Mouse (Mus musculus) gastrocnemius, adult 18-20 months (tissue): ENCODE measurements around the gene Tpgs1. TPM values are rescaled to one million over a fixed set of nuclear protein-coding genes. Genes with fewer than 3 reads are reported as not detected.

Source experiments
- DNase-seq: peaks from one replicate; pipeline ENCODE4 v3.0.0; 2021; ENCODE audit warnings: low spot score
- total RNA-seq, 2 experiments: library from RNA; stranded (reverse); gene quantifications; 2 replicates each; pipeline ENCODE4 v1.2.3; 2021

Tpgs1 gene
- total RNA-seq, 2 experiments from 2014 or later: 19.1 to 19.7 TPM

DNA sequence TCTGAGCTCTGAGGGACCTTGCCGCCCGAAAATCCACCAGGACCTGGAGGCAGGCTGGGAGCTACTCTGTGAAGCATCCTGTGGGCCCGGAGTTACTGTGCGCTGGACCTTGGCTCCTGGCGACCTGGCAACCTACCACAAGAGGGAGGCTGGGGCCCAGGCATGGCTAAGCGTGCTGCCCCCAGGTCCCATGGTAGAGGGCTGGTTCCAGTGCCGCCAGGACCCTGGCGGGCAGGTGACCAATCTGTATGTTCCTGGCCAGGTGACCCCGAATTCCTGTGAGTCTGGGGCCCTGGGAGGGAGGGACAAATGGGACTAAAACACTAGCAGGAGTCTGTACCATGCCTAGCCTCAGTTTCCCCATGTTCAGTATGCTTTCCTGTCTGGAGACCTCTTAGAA is 2.7 kb upstream of the Tpgs1 start:
- no peak for DNase-seq

DNA sequence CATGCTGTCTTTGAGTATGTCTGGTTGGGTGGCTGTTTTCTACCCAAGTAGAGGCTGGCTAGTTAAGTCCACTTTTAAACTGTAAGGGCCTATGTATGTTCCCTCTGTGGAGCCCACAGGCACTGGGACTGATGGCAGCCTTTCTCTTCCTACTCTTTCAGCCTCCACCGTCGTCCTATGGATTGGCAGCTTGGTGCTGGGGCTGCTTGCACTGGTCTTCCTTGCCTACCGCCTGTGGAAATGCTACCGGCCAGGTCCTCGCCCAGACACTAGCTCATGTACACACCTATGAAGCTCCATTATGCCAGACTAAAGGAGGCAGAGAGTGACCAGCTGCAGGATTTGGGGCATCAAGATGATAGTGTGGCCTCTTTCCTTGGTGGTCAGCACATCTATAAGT is 1.1 kb upstream of the Tpgs1 start:
- no peak for DNase-seq

DNA sequence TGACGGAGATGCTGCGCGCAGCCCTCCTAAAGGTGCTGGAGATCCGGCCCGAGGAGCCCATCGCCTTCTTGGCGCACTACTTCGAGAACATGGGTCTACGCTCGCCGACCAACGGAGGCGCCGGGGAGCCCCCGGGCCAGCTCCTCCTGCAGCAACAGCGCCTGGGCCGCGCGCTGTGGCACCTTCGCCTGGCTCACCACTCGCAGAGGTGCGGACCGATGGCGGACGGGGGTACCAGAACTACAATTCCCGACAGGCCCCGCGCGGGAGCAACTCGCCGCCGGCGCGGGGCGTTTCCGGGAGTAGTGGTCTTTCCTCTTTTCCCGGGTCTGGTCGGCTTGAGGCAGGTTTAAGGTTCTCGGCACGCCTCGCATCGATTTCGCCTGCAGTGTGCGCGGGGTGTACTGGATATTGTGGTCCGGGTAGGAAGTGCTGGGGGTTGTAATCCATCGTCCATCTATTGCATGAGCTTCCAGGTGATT is 448 bp downstream of the Tpgs1 start:
- peak; percentile 71 for DNase-seq

DNA sequence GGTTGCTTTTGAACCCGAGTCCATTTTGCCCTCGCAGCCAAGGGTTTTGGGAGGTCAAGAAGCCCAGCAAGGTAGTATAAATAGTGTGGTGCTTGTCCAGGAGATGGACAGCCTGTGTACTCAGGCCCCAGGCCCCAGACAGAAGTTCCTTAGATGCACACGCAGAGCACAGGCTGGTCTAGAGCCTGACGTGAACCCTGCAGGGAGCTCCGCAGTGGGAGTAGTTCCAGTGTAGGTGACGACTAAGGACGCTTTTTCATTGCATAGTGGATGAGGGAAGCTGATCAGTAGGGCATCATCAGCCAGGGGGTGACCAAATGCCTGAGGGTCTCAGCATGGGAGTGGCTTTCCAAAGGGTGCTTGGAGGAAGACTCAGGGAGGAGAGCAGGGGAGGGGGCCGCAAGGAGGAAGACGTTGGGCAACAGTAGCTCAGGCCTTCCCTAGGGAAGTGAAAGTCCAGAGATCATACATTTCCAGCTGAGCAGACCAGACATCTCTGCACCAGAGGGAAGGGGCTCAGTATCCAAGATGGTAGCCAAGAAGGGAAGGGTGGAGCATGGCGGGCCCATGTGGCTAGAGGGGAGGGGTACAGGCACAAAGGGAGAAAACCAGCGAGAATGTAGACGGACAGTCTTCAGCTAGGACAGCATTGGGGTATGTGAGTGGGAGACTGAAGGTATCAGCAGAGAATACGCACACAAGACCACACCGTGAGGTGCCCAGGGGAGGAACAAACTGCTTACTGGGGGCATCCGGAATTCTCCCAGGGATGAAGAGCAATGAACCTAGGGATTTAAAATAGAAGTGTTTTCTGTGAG is 1.1 kb downstream of the Tpgs1 start:
- no peak for DNase-seq

- DNase-seq: no peak
Observed at GRCm38 (mm10) chr10:79671396-79672087, 2.4 kb downstream of the Tpgs1 start.

DNA sequence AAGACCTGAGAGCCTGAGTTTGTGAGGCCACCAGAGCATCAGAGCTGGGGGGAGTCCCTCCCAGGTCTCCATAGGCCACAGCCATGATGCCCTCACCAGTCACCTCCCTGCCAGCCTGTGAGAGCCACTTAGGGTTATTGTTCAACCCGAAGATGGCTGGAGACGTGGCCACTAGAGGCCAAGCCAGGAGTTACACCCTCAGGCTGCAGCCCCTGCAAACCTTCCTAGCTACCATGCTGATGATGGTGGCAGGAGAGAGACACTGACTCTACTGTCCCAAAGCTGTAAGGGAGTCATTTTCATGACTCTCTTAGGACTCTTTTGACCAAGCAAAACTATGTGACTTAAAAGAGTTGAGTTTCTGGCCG is 2.9 kb downstream of the Tpgs1 start:
- no peak for DNase-seq

GRCm38 (mm10) chr10:79673054-79673453 is 3.9 kb downstream of the Tpgs1 start:
- DNase-seq: no peak

- DNase-seq: no peak
Observed at GRCm38 (mm10) chr10:79675346-79676035, 6.3 kb downstream of the Tpgs1 start.

GRCm38 (mm10) chr10:79680606-79681495 is 11.7 kb downstream of the Tpgs1 start:
- DNase-seq: no peak

DNA sequence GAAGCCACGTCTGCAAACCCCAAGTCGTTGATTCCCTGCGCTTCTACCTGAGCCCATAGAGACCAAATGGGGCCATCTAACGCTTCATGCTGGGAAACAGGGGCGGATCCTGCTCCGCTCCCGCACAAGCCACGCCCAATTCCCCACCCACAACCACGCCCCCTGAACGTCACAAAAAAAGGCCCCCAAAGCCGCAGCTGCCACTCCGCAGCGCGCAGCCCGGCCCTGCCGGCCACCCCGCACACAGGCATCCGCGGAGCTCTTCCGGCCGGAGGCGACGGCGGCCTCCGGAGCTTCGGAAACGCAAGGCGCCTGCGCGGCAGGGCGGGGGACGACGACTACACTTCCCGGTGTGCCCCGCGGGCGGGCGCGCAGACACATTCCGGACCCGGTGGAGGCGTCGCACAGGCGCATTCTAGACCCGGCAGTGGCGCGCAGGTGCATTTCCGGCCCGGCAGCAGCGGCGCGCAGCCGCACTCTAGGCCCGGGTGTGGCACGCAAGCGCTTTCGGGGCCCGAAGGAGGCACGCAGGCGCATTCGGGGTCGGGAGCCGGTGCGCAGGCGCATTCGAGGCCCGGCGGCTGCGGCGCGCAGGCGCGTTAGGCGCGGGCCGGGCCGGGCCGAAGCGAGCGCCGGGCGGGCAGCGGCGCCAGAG is 12.5 kb downstream of the Tpgs1 start, which contains the start of gene Cdc34:
TSS of gene Cdc34 (plus strand) at position 605 of the 655 bp plus-strand sequence.
- DNase-seq: peak; percentile 99

- peak; percentile 37 for DNase-seq
Observed at GRCm38 (mm10) chr10:79682551-79682915, 13.4 kb downstream of the Tpgs1 start.

GRCm38 (mm10) chr10:79682916-79683582 is 13.9 kb downstream of the Tpgs1 start:
- DNase-seq: peak; percentile 81

DNA sequence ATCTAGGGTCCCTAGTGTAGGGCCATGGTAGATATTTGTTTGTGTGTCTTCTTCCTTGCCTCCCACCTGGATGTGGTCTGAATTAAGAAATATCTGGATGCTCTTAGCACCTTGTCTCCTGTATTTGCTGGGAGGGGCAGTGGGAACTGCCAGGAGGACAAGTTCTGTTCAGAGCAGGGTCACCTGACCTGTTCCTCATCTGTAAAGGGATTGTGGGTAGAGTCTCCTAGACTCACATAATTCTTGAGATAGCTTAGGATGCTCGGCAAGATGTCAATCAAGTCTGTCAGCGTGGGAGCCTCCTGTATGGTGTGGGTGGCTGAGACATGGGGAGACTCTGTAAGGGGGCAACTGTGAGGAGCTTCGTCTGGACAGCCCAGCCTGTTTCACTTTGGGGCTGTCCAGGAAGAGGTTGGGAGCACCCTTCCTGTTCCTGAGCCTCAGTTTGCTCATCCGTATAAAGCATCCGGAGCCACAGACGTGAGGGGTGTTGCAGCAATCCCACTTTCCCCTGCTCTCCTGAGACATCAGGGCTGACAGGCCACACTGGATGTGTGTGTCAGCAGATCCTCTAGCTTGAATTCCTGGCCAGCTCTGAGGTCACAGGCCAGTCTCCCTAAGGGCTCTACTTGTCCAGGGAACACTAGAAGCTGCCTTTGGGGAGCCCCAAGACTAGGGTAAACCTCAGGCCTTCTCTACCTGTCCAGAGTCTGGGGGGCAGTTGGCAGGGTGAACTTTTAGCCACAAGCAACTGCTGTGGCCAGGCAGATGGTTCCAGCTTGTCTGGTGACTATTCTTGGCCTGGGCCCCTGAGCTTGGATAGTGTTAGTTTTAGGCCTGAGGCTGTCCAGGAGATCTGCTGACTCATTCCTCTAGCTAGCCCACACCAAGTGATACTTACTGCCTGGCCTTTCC is 14.8 kb downstream of the Tpgs1 start:
- DNase-seq: peak; percentile 86

DNA sequence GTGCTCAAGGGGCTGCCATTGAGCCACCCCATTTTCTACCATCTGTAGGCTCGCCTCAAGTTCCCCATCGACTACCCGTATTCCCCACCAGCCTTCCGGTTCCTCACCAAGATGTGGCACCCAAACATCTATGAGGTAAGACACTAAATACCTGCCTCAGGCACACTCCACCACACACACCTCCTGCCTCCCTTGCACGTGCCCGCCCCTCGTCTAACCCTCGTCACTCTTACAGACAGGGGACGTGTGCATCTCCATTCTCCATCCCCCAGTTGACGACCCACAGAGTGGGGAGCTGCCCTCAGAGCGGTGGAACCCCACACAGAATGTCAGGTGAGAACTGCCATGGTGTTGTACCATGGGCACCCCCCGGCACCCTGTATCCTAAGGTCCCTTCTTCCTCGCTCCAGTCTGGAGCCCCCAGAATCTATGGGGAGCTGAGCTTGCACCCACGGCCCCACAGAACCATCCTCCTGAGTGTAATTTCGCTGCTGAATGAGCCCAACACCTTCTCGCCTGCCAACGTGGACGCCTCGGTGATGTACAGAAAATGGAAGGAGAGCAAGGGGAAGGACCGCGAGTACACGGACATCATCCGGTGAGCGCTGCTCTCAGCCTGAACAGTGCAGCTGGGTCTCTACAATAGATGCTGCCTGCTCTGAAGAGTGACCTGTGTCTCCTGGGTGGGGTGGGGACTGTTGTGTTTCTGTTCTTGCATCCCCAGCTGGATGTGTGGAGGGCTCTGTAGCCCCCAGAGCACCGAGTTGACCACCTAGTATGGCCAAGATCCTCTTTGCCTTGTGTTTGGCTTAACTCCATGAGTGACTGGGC is 15.8 kb downstream of the Tpgs1 start:
- no peak for DNase-seq

DNA sequence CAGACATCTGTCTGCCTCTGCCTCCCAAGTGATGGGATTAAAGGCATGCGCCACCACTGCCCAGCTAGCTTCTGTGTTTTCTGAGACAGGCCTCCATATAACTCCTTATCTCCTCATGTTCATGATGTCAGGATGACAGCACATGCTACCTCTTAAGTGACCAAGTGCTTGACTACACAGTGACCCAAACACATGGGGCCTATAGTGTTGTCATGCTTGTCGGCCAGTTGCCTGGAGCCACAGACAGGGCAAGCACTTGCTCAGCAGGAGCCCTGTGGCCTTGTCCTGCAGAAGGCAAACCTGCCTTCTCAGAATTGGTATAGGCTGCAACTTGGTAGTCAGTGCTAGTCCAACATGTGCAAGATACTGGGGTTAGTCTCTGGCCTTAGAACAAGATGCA is 17.1 kb downstream of the Tpgs1 start:
- DNase-seq: no peak

GRCm38 (mm10) chr10:79686691-79687090 is 17.5 kb downstream of the Tpgs1 start:
- DNase-seq: peak; percentile 76

DNA sequence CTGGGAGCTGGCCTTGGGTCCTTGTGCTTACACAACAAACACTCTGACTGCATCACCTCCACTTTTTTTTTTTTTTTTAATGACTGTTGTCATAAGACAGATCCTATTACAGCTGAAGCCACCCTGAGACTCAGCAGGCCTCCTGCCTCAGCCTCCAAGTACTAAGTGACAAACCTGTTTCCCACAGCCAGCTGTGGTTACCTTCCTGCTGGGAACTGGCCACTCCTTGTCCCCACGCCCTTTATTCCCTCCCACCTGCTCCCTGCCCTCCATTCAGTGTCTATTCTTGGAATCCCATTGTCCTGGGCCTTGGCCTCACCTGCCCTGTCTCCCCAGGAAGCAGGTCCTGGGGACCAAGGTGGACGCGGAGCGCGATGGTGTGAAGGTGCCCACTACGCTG is 18.3 kb downstream of the Tpgs1 start:
- DNase-seq: no peak

DNA sequence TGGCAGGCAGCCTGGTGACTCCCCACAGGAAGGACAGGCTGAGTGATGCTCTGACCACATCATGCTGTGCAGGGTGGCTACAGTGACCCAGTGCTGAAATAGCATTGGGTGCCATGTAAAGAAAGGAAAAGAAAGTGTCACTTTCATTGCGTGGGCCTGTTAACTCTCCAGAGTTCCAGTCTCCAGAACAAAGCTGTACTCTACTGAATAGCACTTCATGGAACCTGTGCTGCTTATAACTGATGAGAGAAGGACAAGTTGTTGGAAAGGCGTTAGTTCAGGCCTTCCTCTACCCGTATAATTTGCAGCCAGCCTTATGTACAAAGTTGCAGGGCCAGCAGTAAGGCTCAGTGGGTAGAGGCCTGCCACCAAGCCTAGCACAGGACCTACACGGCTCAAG is 19.6 kb downstream of the Tpgs1 start, which contains the start of gene Gzmm:
TSS of gene Gzmm (plus strand) at position 301 of the 400 bp plus-strand sequence.
- no peak for DNase-seq
